Mouse (Mus musculus) heart, embryonic 12.5 days (tissue): ENCODE measurements around the gene Scml4. TPM values are rescaled to one million over a fixed set of nuclear protein-coding genes. Genes with fewer than 3 reads are reported as not detected.

ENCODE experiments used
- ATAC-seq: fragments of 200-750 bp; cut with Nextera tagmentation; 2 replicates; pipeline ENCODE4 v1.8.0; 2017; ENCODE audit warnings: moderate TSS enrichment, moderate library complexity; ENCODE audit not compliant: insufficient number of reproducible peaks, low FRiP score
- H3K27ac ChIP-seq: fragments of 300-500 bp; sonication (generic); 2 replicates; pipeline ENCODE4 v1.5.1; 2016; ENCODE audit warnings: mild to moderate bottlenecking, moderate library complexity; ENCODE audit not compliant: poor library complexity, severe bottlenecking
- H3K27me3 ChIP-seq: fragments of 300-500 bp; sonication (generic); replicated peaks from 2 replicates; pipeline ENCODE4 v1.6.1; 2016; ENCODE audit warnings: mild to moderate bottlenecking, moderate library complexity
- H3K36me3 ChIP-seq: fragments of 300-500 bp; sonication (generic); 2 replicates; pipeline ENCODE4 v1.6.1; 2016; ENCODE audit warnings: mild to moderate bottlenecking, moderate library complexity
- H3K4me1 ChIP-seq: fragments of 300-500 bp; sonication (generic); replicated peaks from 2 replicates; pipeline ENCODE4 v1.6.1; 2016; ENCODE audit warnings: mild to moderate bottlenecking
- H3K4me2 ChIP-seq: fragments of 300-500 bp; sonication (generic); 2 replicates; pipeline ENCODE4 v1.6.1; 2016; ENCODE audit warnings: mild to moderate bottlenecking, moderate library complexity
- H3K4me3 ChIP-seq: fragments of 300-500 bp; sonication (generic); 2 replicates; pipeline ENCODE4 v1.5.1; 2016; ENCODE audit warnings: mild to moderate bottlenecking
- H3K9ac ChIP-seq: fragments of 300-500 bp; sonication (generic); 2 replicates; pipeline ENCODE4 v1.6.1; 2016; ENCODE audit warnings: mild to moderate bottlenecking, moderate library complexity
- H3K9me3 ChIP-seq: fragments of 300-500 bp; sonication (generic); replicated peaks from 2 replicates; pipeline ENCODE4 v1.6.1; 2016; ENCODE audit warnings: mild to moderate bottlenecking, moderate library complexity
- WGBS: fragments of 180-500 bp; shearing (Covaris S2); methylation state at CpG from one replicate; pipeline ENCODE4 v1.1.7; 2016; 5-methylcytosine and 5-hydroxymethylcytosine counted together
- polyA plus RNA-seq: library from polyadenylated mRNA; unstranded; fragments of >200 nt; fragmentation: Nextera tagmentation; extraction: Ambion mirVana; gene quantifications from 2 replicates; pipeline ENCODE4 v1.2.1, GENCODE M21; 2016

Gene Scml4
- polyA plus RNA-seq, 1 experiment from 2014 or later = 1.0 TPM

- Histone ChIP-seq H3K36me3 (no peaks in the 10 kb centered on the region), H3K27ac (no peak overlapping the region), H3K9me3 (0 out of 2 replicates have a peak, but pooled peaks cover 3% of the 10 kb centered on the region), H3K4me2 (peak overlapping the region; percentile 3; the same call in 1 of the 2 replicates), H3K9ac (no peak overlapping the region), H3K4me3 (no peak overlapping the region), H3K27me3 (peaks cover 3% of the 10 kb centered on the region; the same call in 1 of the 2 replicates), H3K4me1 (peaks cover 35% of the 10 kb centered on the region)
- peak; percentile 27; the same call in 1 of the 2 replicates for ATAC-seq
- WGBS = 60% methylated on average over 20 of the region's 20 CpGs
Measured at GRCm38 (mm10) chr10:42951078-42952045, 91.2 kb downstream of the Scml4 start.

- no peak overlapping the region for H3K27ac ChIP-seq
- WGBS = 26% methylated on average over 9 of the region's 9 CpGs
- peak; percentile 44; the same call in 1 of the 2 replicates for ATAC-seq
- peaks cover 35% of the 10 kb centered on the region for H3K4me1 ChIP-seq
- H3K9me3 ChIP-seq = 0 out of 2 replicates have a peak, but pooled peaks cover 3% of the 10 kb centered on the region
- H3K27me3 ChIP-seq = peaks cover 9% of the 10 kb centered on the region
- no peak overlapping the region for H3K4me3 ChIP-seq
- peak overlapping the region; percentile 3; the same call in 1 of the 2 replicates for H3K4me2 ChIP-seq
- no peaks in the 10 kb centered on the region for H3K36me3 ChIP-seq
- no peak overlapping the region for H3K9ac ChIP-seq
Measured at GRCm38 (mm10) chr10:42952046-42952420, 91.9 kb downstream of the Scml4 start.

GRCm38 (mm10) chr10:42953601-42954000 is 93.4 kb downstream of the Scml4 start:
- Histone ChIP-seq H3K4me1 (peaks cover 40% of the 10 kb centered on the region), H3K9ac (no peak overlapping the region), H3K27ac (no peak overlapping the region), H3K4me2 (no peak overlapping the region), H3K36me3 (no peaks in the 10 kb centered on the region), H3K9me3 (0 out of 2 replicates have a peak, but pooled peaks cover 3% of the 10 kb centered on the region), H3K4me3 (no peak overlapping the region), H3K27me3 (peaks cover 15% of the 10 kb centered on the region)
- 64% methylated on average over 5 of the region's 5 CpGs for WGBS
- ATAC-seq = no peak

GRCm38 (mm10) chr10:42955205-42955604 is 95.0 kb downstream of the Scml4 start:
- Histone ChIP-seq H3K4me1 (peaks cover 26% of the 10 kb centered on the region), H3K36me3 (no peaks in the 10 kb centered on the region), H3K27ac (no peak overlapping the region), H3K4me2 (no peak overlapping the region), H3K4me3 (no peak overlapping the region), H3K9ac (no peak overlapping the region), H3K27me3 (peaks cover 15% of the 10 kb centered on the region), H3K9me3 (0 out of 2 replicates have a peak, but pooled peaks cover 3% of the 10 kb centered on the region)
- 90% methylated on average over 3 of the region's 3 CpGs for WGBS
- no peak for ATAC-seq

GRCm38 (mm10) chr10:42957881-42958651 is 97.9 kb downstream of the Scml4 start:
- Histone ChIP-seq H3K4me3 (peak overlapping the region; percentile 39), H3K27me3 (peaks cover 15% of the 10 kb centered on the region), H3K4me2 (peak overlapping the region; percentile 66), H3K4me1 (peaks cover 4% of the 10 kb centered on the region; the same call in 1 of the 2 replicates), H3K9me3 (0 out of 2 replicates have a peak, but pooled peaks cover 3% of the 10 kb centered on the region), H3K27ac (no peak overlapping the region), H3K36me3 (no peaks in the 10 kb centered on the region), H3K9ac (peak overlapping the region; percentile 47; the same call in 1 of the 2 replicates)
- peak; percentile 29; the same call in 1 of the 2 replicates for ATAC-seq
- 6% methylated on average over 21 of the region's 21 CpGs for WGBS

GRCm38 (mm10) chr10:42958686-42959085 is 98.5 kb downstream of the Scml4 start:
- 71% methylated on average over 4 of the region's 4 CpGs for WGBS
- Histone ChIP-seq H3K9ac (no peak overlapping the region), H3K9me3 (0 out of 2 replicates have a peak, but pooled peaks cover 3% of the 10 kb centered on the region), H3K36me3 (no peaks in the 10 kb centered on the region), H3K4me2 (peak overlapping the region; percentile 66), H3K27me3 (peaks cover 15% of the 10 kb centered on the region), H3K27ac (no peak overlapping the region), H3K4me3 (no peak overlapping the region), H3K4me1 (peaks cover 4% of the 10 kb centered on the region; the same call in 1 of the 2 replicates)
- ATAC-seq = no peak

GRCm38 (mm10) chr10:42961771-42962170 is 101.6 kb downstream of the Scml4 start:
- 75% methylated on average over 6 of the region's 6 CpGs for WGBS
- H3K4me3 ChIP-seq = no peak overlapping the region
- H3K4me2 ChIP-seq = no peak overlapping the region
- ATAC-seq = no peak
- H3K27me3 ChIP-seq = peaks cover 9% of the 10 kb centered on the region
- no peaks in the 10 kb centered on the region for H3K36me3 ChIP-seq
- no peaks in the 10 kb centered on the region for H3K9me3 ChIP-seq
- no peak overlapping the region for H3K9ac ChIP-seq
- H3K27ac ChIP-seq = no peak overlapping the region
- peaks cover 4% of the 10 kb centered on the region; the same call in 1 of the 2 replicates for H3K4me1 ChIP-seq

GRCm38 (mm10) chr10:42962181-42962601 is 102.0 kb downstream of the Scml4 start:
- Histone ChIP-seq H3K27me3 (peaks cover 4% of the 10 kb centered on the region), H3K4me2 (no peak overlapping the region), H3K4me1 (peaks cover 4% of the 10 kb centered on the region; the same call in 1 of the 2 replicates), H3K4me3 (no peak overlapping the region), H3K36me3 (no peaks in the 10 kb centered on the region), H3K27ac (no peak overlapping the region), H3K9me3 (no peaks in the 10 kb centered on the region), H3K9ac (no peak overlapping the region)
- ATAC-seq = no peak
- 76% methylated on average over 6 of the region's 6 CpGs for WGBS

GRCm38 (mm10) chr10:42962655-42963054 is 102.5 kb downstream of the Scml4 start:
- Histone ChIP-seq H3K4me2 (no peak overlapping the region), H3K27ac (no peak overlapping the region), H3K9ac (no peak overlapping the region), H3K27me3 (no peaks in the 10 kb centered on the region), H3K4me1 (peaks cover 3% of the 10 kb centered on the region; the same call in 1 of the 2 replicates), H3K36me3 (no peaks in the 10 kb centered on the region), H3K9me3 (no peaks in the 10 kb centered on the region), H3K4me3 (no peak overlapping the region)
- ATAC-seq = no peak
- WGBS = 81% methylated on average over 13 of the region's 13 CpGs

- H3K4me2 ChIP-seq = no peak overlapping the region
- no peaks in the 10 kb centered on the region for H3K9me3 ChIP-seq
- H3K27me3 ChIP-seq = no peaks in the 10 kb centered on the region
- ATAC-seq = no peak
- H3K4me1 ChIP-seq = no peaks in the 10 kb centered on the region
- WGBS = 91% methylated on average over 2 of the region's 2 CpGs
- H3K36me3 ChIP-seq = no peaks in the 10 kb centered on the region
- H3K4me3 ChIP-seq = no peak overlapping the region
- H3K9ac ChIP-seq = no peak overlapping the region
- no peak overlapping the region for H3K27ac ChIP-seq
Measured at GRCm38 (mm10) chr10:42963061-42963460, 102.9 kb downstream of the Scml4 start.
